Comparison of ENCODE assay signal across 9 mouse cellular contexts in the genomic region with DNA sequence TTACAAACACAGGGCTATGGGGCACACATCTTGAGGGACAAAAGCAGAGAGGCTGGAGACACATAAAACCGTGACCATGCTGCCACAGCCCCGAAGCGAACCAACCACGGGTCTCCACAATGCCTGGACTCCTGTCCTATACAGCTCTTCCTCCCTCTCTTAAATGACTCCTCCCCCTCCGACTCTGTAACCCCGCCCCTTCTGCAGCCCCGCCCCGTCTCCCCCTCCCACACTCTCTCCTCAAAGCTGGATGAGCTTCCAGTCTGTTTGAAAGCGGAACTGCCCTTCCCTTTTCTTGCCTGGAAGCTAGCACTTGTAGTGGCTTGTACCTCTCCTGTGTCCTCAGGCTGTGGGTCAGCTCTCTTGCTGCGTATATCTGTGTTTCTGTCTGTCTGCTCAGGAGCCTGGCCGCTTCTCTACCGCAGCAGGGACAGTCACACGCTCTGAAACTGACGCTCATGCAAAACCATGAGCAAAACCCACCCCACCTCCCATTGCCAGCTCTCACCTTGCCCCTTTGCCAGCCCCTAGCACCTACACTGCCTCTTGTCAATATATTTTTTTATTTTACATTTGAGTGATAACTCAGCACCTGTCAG. TPM values are rescaled to one million over a fixed set of nuclear protein-coding genes. Genes with fewer than 3 reads are reported as not detected.
DNase-seq lines count a peak whose midpoint lies in the region; ATAC-seq and TF ChIP-seq lines count a peak whose summit lies in the region.
"Had no signal": no experiment of that assay in that cellular context is flagged by ENCODE, and none has a peak within 500 bp of the region (broad histone marks: within the 10 kb centered on the region; RNA-seq: fewer than 3 reads in every experiment).

No protein-coding gene starts in this region.

- no peak overlapping the region for H3K9ac ChIP-seq in kidney, postnatal 0 days (ENCODE audit: low read depth, low read length)
- no peak overlapping the region for H3K9ac ChIP-seq in embryonic facial prominence, embryonic 15.5 days
- no peak overlapping the region for H3K9ac ChIP-seq in liver, embryonic 13.5 days

- H3K27ac ChIP-seq in kidney, postnatal 0 days: no peak overlapping the region
- no peak overlapping the region for H3K27ac ChIP-seq in embryonic facial prominence, embryonic 15.5 days (replicated peaks)
- H3K27ac ChIP-seq in liver, embryonic 13.5 days: no peak overlapping the region

- H3K27me3 ChIP-seq in kidney, postnatal 0 days (ENCODE audit: insufficient read depth, low read length): peaks cover 2% of the 10 kb centered on the region; the same call in 1 of the 2 replicates
- peaks cover 21% of the 10 kb centered on the region for H3K27me3 ChIP-seq in embryonic facial prominence, embryonic 15.5 days
- H3K27me3 ChIP-seq in liver, embryonic 13.5 days: peaks cover 24% of the 10 kb centered on the region
- H3K27me3 ChIP-seq in splenic B cell, adult 2 months (ENCODE audit: control insufficient read depth, insufficient read depth, low read length, poor library complexity, severe bottlenecking): no peaks in the 10 kb centered on the region

- TF ChIP-seq CTCF in kidney, postnatal 0 days (IDR thresholded peaks at IDR 0.05; ENCODE audit: low read depth): no peak

- H3K9me3 ChIP-seq in kidney, postnatal 0 days (replicated peaks; ENCODE audit: low read length): no peaks in the 10 kb centered on the region
- H3K9me3 ChIP-seq in embryonic facial prominence, embryonic 15.5 days (replicated peaks): no peaks in the 10 kb centered on the region
- H3K9me3 ChIP-seq in liver, embryonic 13.5 days (replicated peaks): no peaks in the 10 kb centered on the region

- 0 out of 2 replicates have a peak overlapping the region, but pooled peaks have one; percentile 9 for H3K4me3 ChIP-seq in kidney, postnatal 0 days (replicated peaks; ENCODE audit: low read depth, low read length)
- 0 out of 2 replicates have a peak overlapping the region, but pooled peaks have one; percentile 8 for H3K4me3 ChIP-seq in embryonic facial prominence, embryonic 15.5 days (replicated peaks)
- peak overlapping the region; percentile 21; the same call in 1 of the 2 replicates for H3K4me3 ChIP-seq in liver, embryonic 13.5 days (replicated peaks)

- no peaks in the 10 kb centered on the region for H3K36me3 ChIP-seq in kidney, postnatal 0 days (ENCODE audit: insufficient read depth, low read length)
- no peaks in the 10 kb centered on the region for H3K36me3 ChIP-seq in embryonic facial prominence, embryonic 15.5 days
- no peaks in the 10 kb centered on the region for H3K36me3 ChIP-seq in liver, embryonic 13.5 days
- no peaks in the 10 kb centered on the region for H3K36me3 ChIP-seq in splenic B cell, adult 2 months (ENCODE audit: control insufficient read depth, insufficient read depth, low read length, poor library complexity, severe bottlenecking)

- H3K4me2 ChIP-seq in kidney, postnatal 0 days (ENCODE audit: low read length): peak overlapping the region; percentile 43
- H3K4me2 ChIP-seq in embryonic facial prominence, embryonic 15.5 days (replicated peaks): peak overlapping the region; percentile 35
- H3K4me2 ChIP-seq in liver, embryonic 13.5 days: peak overlapping the region; percentile 33

- no peaks in the 10 kb centered on the region for H3K4me1 ChIP-seq in kidney, postnatal 0 days (replicated peaks; ENCODE audit: insufficient read depth, low read length)
- 0 out of 2 replicates have a peak, but pooled peaks cover 4% of the 10 kb centered on the region for H3K4me1 ChIP-seq in embryonic facial prominence, embryonic 15.5 days
- peaks cover 5% of the 10 kb centered on the region; the same call in 1 of the 2 replicates for H3K4me1 ChIP-seq in liver, embryonic 13.5 days (replicated peaks)

- WGBS in kidney, postnatal 0 days: 8% methylated on average over 14 of the region's 14 CpGs
- 8% methylated on average over 14 of the region's 14 CpGs for WGBS in embryonic facial prominence, embryonic 15.5 days
- 4% methylated on average over 14 of the region's 14 CpGs for WGBS in liver, embryonic 13.5 days (ENCODE audit: insufficient replicate concordance)

- DNase-seq in kidney, postnatal 0 days (ENCODE audit: low spot score): peak; percentile 67
- no peak for DNase-seq in kidney, postnatal 14 days
- DNase-seq in liver, embryonic 13.5 days: no peak
- DNase-seq in splenic B cell, adult 2 months (ENCODE audit: low read depth, low spot score): peak; percentile 32
- no peak for DNase-seq in right cerebral cortex, postnatal 10 days (ENCODE audit: low spot score in 2 of 2)
- no peak for DNase-seq in frontal cortex, postnatal 14 days (ENCODE audit: low spot score in 2 of 2)
- no peak for DNase-seq in urinary bladder, postnatal 14 days (ENCODE audit: low spot score)
- DNase-seq: kidney, postnatal 25 days had no signal

- ATAC-seq in kidney, postnatal 0 days (replicated peaks; ENCODE audit: low FRiP score, low read depth): no peak; the same call in 1 of the 2 replicates
- ATAC-seq in embryonic facial prominence, embryonic 15.5 days (ENCODE audit: insufficient number of reproducible peaks, low FRiP score, low TSS enrichment, low read depth): no peak
- peak; percentile 61; the same call in 1 of the 2 replicates for ATAC-seq in liver, embryonic 13.5 days (ENCODE audit: low read depth)

RNA-seq across cellular contexts. Expression of gene Obscn, which starts 5.7 kb away (rescaled TPM):
- polyA plus RNA-seq in kidney, postnatal 0 days (2015; fragmentation: Nextera tagmentation; extraction: Ambion mirVana): 0.20 and 0.26 TPM in 2 replicates
- polyA plus RNA-seq in embryonic facial prominence, embryonic 15.5 days (2015; fragmentation: Nextera tagmentation; extraction: Ambion mirVana): 2.4 and 3.5 TPM in 2 replicates
- polyA plus RNA-seq in liver, embryonic 13.5 days (2015; fragmentation: Nextera tagmentation; extraction: Ambion mirVana): 0.23 and 0.35 TPM in 2 replicates

RNA-seq across cellular contexts. Expression of gene Iba57, which starts 21.7 kb away (rescaled TPM):
- 6.5 and 6.9 TPM in 2 replicates for polyA plus RNA-seq in kidney, postnatal 0 days (2015; fragmentation: Nextera tagmentation; extraction: Ambion mirVana)
- 5.4 and 6.5 TPM in 2 replicates for polyA plus RNA-seq in embryonic facial prominence, embryonic 15.5 days (2015; fragmentation: Nextera tagmentation; extraction: Ambion mirVana)
- 12.6 and 13.9 TPM in 2 replicates for polyA plus RNA-seq in liver, embryonic 13.5 days (2015; fragmentation: Nextera tagmentation; extraction: Ambion mirVana)

RNA-seq across cellular contexts. Expression of gene Gjc2, which starts 41.1 kb away (rescaled TPM):
- polyA plus RNA-seq in kidney, postnatal 0 days (2015; fragmentation: Nextera tagmentation; extraction: Ambion mirVana): 1.2 TPM in 2 replicates
- 0.52 and 0.74 TPM in 2 replicates for polyA plus RNA-seq in embryonic facial prominence, embryonic 15.5 days (2015; fragmentation: Nextera tagmentation; extraction: Ambion mirVana)
- polyA plus RNA-seq in liver, embryonic 13.5 days (2015; fragmentation: Nextera tagmentation; extraction: Ambion mirVana): 0.05 and 0.07 TPM in 2 replicates

RNA-seq across cellular contexts. Expression of gene Guk1, which starts 50.1 kb away (rescaled TPM):
- 127 and 135 TPM in 2 replicates for polyA plus RNA-seq in kidney, postnatal 0 days (2015; fragmentation: Nextera tagmentation; extraction: Ambion mirVana)
- polyA plus RNA-seq in embryonic facial prominence, embryonic 15.5 days (2015; fragmentation: Nextera tagmentation; extraction: Ambion mirVana): 111 and 113 TPM in 2 replicates
- 71.2 and 76.4 TPM in 2 replicates for polyA plus RNA-seq in liver, embryonic 13.5 days (2015; fragmentation: Nextera tagmentation; extraction: Ambion mirVana)

Comparison
In these comparisons a context has a peak if more than half of its experiments do, and no peak if none do; other contexts are left out.
1. DNase-seq: peak in kidney, postnatal 0 days (single experiment) and splenic B cell, adult 2 months (single experiment); none in kidney, postnatal 14 days (single experiment), liver, embryonic 13.5 days (single experiment), right cerebral cortex, postnatal 10 days (0 of 2), frontal cortex, postnatal 14 days (0 of 2) and urinary bladder, postnatal 14 days (single experiment).
2. Peak in every context shown above with its lines, with median percentiles within 50 percentile points of each other: H3K4me2 ChIP-seq and H3K4me3 ChIP-seq.